ENCODE assay signal across 34 mouse cellular contexts in the genomic region with DNA sequence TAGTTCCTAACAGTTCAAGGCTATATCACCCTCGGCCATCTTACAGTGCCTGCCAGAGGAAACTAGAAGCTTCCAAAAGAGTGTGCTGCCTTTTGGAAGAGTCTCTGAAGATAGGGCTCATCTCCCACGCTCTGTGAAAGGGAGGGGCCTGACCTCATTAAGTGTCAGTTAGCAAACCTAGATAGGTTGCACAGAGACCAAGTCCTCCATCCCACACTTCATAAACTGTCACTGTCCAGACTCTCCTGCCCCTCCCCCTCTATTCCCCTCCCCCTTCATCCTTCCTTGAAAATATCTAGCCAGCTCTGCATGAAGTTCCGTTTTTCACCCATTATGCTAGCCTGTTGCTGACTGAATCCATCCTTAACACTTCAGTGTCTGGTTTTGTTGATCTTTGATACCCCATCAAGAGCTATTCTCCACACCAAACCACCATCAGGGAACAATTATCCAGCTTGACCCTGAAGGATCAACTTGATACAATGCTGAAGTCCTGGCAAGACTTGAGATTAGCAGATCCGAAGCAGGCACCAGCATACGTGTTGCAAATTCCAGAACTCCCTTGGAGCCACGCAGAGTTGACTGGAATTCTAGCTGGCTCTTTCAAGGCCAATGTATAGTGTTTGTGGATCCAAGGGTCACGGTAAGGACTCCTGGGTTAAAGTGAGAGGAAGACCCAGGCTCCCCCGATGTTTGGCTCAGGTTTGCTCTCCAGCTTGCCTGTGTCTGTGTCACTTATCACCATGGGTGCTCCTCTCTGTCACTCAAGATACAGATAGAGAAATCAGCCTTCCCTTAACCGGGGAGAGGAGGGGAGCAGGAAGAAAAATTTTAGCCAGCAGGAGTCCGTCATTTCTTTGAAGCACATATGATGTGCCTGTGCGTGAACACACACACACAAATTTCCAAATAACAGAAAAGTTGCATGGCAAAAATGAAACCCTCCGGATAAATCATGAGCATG. TPM values are rescaled to one million over a fixed set of nuclear protein-coding genes. Genes with fewer than 3 reads are reported as not detected.
DNase-seq lines count a peak whose midpoint lies in the region; ATAC-seq lines count a peak whose summit lies in the region.
"Had no signal": no experiment of that assay in that cellular context is flagged by ENCODE, and none has a peak within 500 bp of the region (broad histone marks: within the 10 kb centered on the region; RNA-seq: fewer than 3 reads in every experiment).

No protein-coding gene starts in this region.

- DNase-seq in midbrain, embryonic 11.5 days (ENCODE audit: low spot score, missing footprints), result peak; percentile 78
- DNase-seq in midbrain, embryonic 10.5 days (ENCODE audit: low spot score), result no peak
- peak; percentile 58 for DNase-seq in embryo, embryonic 10 days (ENCODE audit: low spot score)
- DNase-seq in embryonic facial prominence, embryonic 11.5 days (ENCODE audit: low spot score), result peak; percentile 53
- DNase-seq in B cell, adult 2 months, result no peak
- no peak for DNase-seq in thymus, postnatal 25 days
- DNase-seq: adrenal gland, adult 8-10 months; cerebellum, adult 11-12 months; cerebellum, postnatal 25 days; kidney, adult 18-20 months; kidney, postnatal 4 days; layer of hippocampus, adult 9-11 months; left cerebral cortex, postnatal 4 days; right cerebral cortex, adult 18-20 months; right cerebral cortex, postnatal 4 days; thymus, postnatal 14 days had no signal

- H3K27ac ChIP-seq in midbrain, embryonic 11.5 days (ENCODE audit: low read depth, low read length), result no peak overlapping the region
- no peak overlapping the region for H3K27ac ChIP-seq in midbrain, embryonic 10.5 days (replicated peaks)
- H3K27ac ChIP-seq in embryonic facial prominence, embryonic 11.5 days (replicated peaks; ENCODE audit: low read depth, low read length), result no peak overlapping the region
- H3K27ac ChIP-seq: embryonic facial prominence, embryonic 12.5 days; forebrain, embryonic 12.5 days; heart, embryonic 10.5 days; limb, embryonic 15.5 days; liver, embryonic 14.5 days; neural tube, embryonic 15.5 days had no signal

- no peak overlapping the region for H3K4me3 ChIP-seq in midbrain, embryonic 11.5 days (ENCODE audit: low read depth, low read length)
- no peak overlapping the region for H3K4me3 ChIP-seq in midbrain, embryonic 10.5 days
- no peak overlapping the region for H3K4me3 ChIP-seq in embryonic facial prominence, embryonic 11.5 days (ENCODE audit: low read depth, low read length)
- H3K4me3 ChIP-seq: embryonic facial prominence, embryonic 12.5 days; forebrain, embryonic 12.5 days; heart, embryonic 10.5 days; limb, embryonic 15.5 days; megakaryocyte, embryonic 14.5 days; neural tube, embryonic 15.5 days had no signal

- no peaks in the 10 kb centered on the region for H3K36me3 ChIP-seq in midbrain, embryonic 11.5 days (ENCODE audit: control insufficient read depth, insufficient read depth, low read length)
- H3K36me3 ChIP-seq in midbrain, embryonic 10.5 days, result no peaks in the 10 kb centered on the region
- H3K36me3 ChIP-seq in embryonic facial prominence, embryonic 11.5 days (replicated peaks; ENCODE audit: control insufficient read depth, insufficient read depth, low read depth, low read length), result no peaks in the 10 kb centered on the region
- H3K36me3 ChIP-seq: embryonic facial prominence, embryonic 12.5 days; forebrain, embryonic 12.5 days; heart, embryonic 10.5 days; limb, embryonic 15.5 days; neural tube, embryonic 15.5 days had no signal

- WGBS in midbrain, embryonic 11.5 days, result 79% methylated on average over 12 of the region's 12 CpGs
- 73% methylated on average over 12 of the region's 12 CpGs for WGBS in midbrain, embryonic 10.5 days
- WGBS in embryonic facial prominence, embryonic 11.5 days, result 54% methylated on average over 12 of the region's 12 CpGs

- H3K4me1 ChIP-seq in midbrain, embryonic 11.5 days (ENCODE audit: control insufficient read depth, insufficient read depth, low read length), result no peaks in the 10 kb centered on the region
- H3K4me1 ChIP-seq in midbrain, embryonic 10.5 days, result no peaks in the 10 kb centered on the region
- H3K4me1 ChIP-seq in embryonic facial prominence, embryonic 11.5 days (ENCODE audit: control insufficient read depth, insufficient read depth, low read length), result no peaks in the 10 kb centered on the region
- H3K4me1 ChIP-seq: embryonic facial prominence, embryonic 12.5 days; forebrain, embryonic 12.5 days; limb, embryonic 15.5 days; neural tube, embryonic 15.5 days had no signal

- no peaks in the 10 kb centered on the region for H3K27me3 ChIP-seq in midbrain, embryonic 11.5 days (ENCODE audit: control insufficient read depth, insufficient read depth, low read length)
- no peaks in the 10 kb centered on the region for H3K27me3 ChIP-seq in midbrain, embryonic 10.5 days (ENCODE audit: low read depth, poor library complexity, severe bottlenecking)
- no peaks in the 10 kb centered on the region for H3K27me3 ChIP-seq in embryonic facial prominence, embryonic 11.5 days (ENCODE audit: control insufficient read depth, insufficient read depth, low read length)
- H3K27me3 ChIP-seq: embryonic facial prominence, embryonic 12.5 days; forebrain, embryonic 12.5 days; limb, embryonic 15.5 days; megakaryocyte, embryonic 14.5 days; neural tube, embryonic 15.5 days had no signal

- H3K4me2 ChIP-seq in midbrain, embryonic 11.5 days, result no peak overlapping the region
- H3K4me2 ChIP-seq in embryonic facial prominence, embryonic 11.5 days (ENCODE audit: low read depth, low read length), result no peak overlapping the region
- H3K4me2 ChIP-seq: embryonic facial prominence, embryonic 12.5 days; forebrain, embryonic 12.5 days; limb, embryonic 15.5 days; neural tube, embryonic 15.5 days had no signal

- no peaks in the 10 kb centered on the region for H3K9me3 ChIP-seq in midbrain, embryonic 11.5 days (ENCODE audit: control insufficient read depth, low read length)
- H3K9me3 ChIP-seq in midbrain, embryonic 10.5 days (replicated peaks), result no peaks in the 10 kb centered on the region
- H3K9me3 ChIP-seq in embryonic facial prominence, embryonic 11.5 days (replicated peaks; ENCODE audit: control insufficient read depth, low read length), result no peaks in the 10 kb centered on the region
- H3K9me3 ChIP-seq: embryonic facial prominence, embryonic 12.5 days; forebrain, embryonic 12.5 days; heart, embryonic 10.5 days; limb, embryonic 15.5 days; megakaryocyte, embryonic 14.5 days; neural tube, embryonic 15.5 days had no signal

- no peak overlapping the region for H3K9ac ChIP-seq in midbrain, embryonic 11.5 days (ENCODE audit: low read length)
- no peak overlapping the region for H3K9ac ChIP-seq in embryonic facial prominence, embryonic 11.5 days (replicated peaks; ENCODE audit: low read length)
- H3K9ac ChIP-seq: embryonic facial prominence, embryonic 12.5 days; forebrain, embryonic 12.5 days; limb, embryonic 15.5 days; liver, embryonic 14.5 days; neural tube, embryonic 15.5 days had no signal

- no peak for ATAC-seq in midbrain, embryonic 11.5 days (ENCODE audit: low FRiP score)
- no peak for ATAC-seq in embryonic facial prominence, embryonic 11.5 days (replicated peaks; ENCODE audit: insufficient number of reproducible peaks, low FRiP score, low TSS enrichment, low read depth)
- ATAC-seq in erythroid progenitor cell, adult 5-6 weeks (replicated peaks; ENCODE audit: low FRiP score, poor library complexity, severe bottlenecking), result no peak
- ATAC-seq: activated CD4-positive, CD25-positive, alpha-beta regulatory T cell, adult 4 months; hindbrain, embryonic 16.5 days; Patski had no signal

RNA-seq across cellular contexts. Expression of a gene that starts 27.9 kb away (rescaled TPM):
- polyA plus RNA-seq in midbrain, embryonic 11.5 days (2014; fragmentation: Nextera tagmentation; extraction: Ambion mirVana), result 102 and 110 TPM in 2 replicates
- 127 and 128 TPM in 2 replicates for polyA plus RNA-seq in midbrain, embryonic 10.5 days (2016; fragmentation: Nextera tagmentation; extraction: Ambion mirVana)
- polyA plus RNA-seq in embryonic facial prominence, embryonic 11.5 days (2014; fragmentation: Nextera tagmentation; extraction: Ambion mirVana), result 127 and 131 TPM in 2 replicates
- 3.4 and 32.8 TPM in 2 replicates for total RNA-seq in erythroid progenitor cell, adult 5-6 weeks (2015; ENCODE audit: low replicate concordance)
- 1.4 and 6.4 TPM in 2 replicates for total RNA-seq in erythroid progenitor cell, adult 5-6 weeks (2017; ENCODE audit: low replicate concordance)

RNA-seq across cellular contexts. Expression of a gene that starts 31.4 kb away (rescaled TPM):
- polyA plus RNA-seq in midbrain, embryonic 11.5 days (2014; fragmentation: Nextera tagmentation; extraction: Ambion mirVana), result 0.86 and 1.2 TPM in 2 replicates
- polyA plus RNA-seq in midbrain, embryonic 10.5 days (2016; fragmentation: Nextera tagmentation; extraction: Ambion mirVana), result 0.29 TPM in 1 of 2 replicates, not detected in the other
- 0.22 TPM in 2 replicates for polyA plus RNA-seq in embryonic facial prominence, embryonic 11.5 days (2014; fragmentation: Nextera tagmentation; extraction: Ambion mirVana)
- total RNA-seq in erythroid progenitor cell, adult 5-6 weeks (2015; ENCODE audit: low replicate concordance), result not detected in 2 replicates
- total RNA-seq in erythroid progenitor cell, adult 5-6 weeks (2017; ENCODE audit: low replicate concordance), result not detected in 2 replicates
- total RNA-seq: adrenal gland, adult 8-10 months; gastrocnemius, adult 8-10 months; hematopoietic stem cell, adult 5-6 weeks; left cerebral cortex, postnatal 4 days had no signal
- polyA plus RNA-seq: activated CD4-positive, CD25-positive, alpha-beta regulatory T cell, adult 4 months; embryonic facial prominence, embryonic 12.5 days; forebrain, embryonic 12.5 days; gonadal fat pad, adult 2 months; heart, embryonic 10.5 days; heart, embryonic 16.5 days; kidney, embryonic 16.5 days; limb, embryonic 15.5 days; liver, embryonic 14.5 days; midbrain, postnatal 0 days; neural tube, embryonic 15.5 days; Patski; stomach, embryonic 14.5 days had no signal

Comparison
In these comparisons a context has a peak if more than half of its experiments do, and no peak if none do; other contexts are left out.
1. DNase-seq: peak in midbrain, embryonic 11.5 days (single experiment), embryo, embryonic 10 days (single experiment) and embryonic facial prominence, embryonic 11.5 days (single experiment); none in midbrain, embryonic 10.5 days (single experiment), B cell, adult 2 months (0 of 2) and thymus, postnatal 25 days (single experiment).